Mouse (Mus musculus): ENCODE results near the gene Gins1.

DNA sequence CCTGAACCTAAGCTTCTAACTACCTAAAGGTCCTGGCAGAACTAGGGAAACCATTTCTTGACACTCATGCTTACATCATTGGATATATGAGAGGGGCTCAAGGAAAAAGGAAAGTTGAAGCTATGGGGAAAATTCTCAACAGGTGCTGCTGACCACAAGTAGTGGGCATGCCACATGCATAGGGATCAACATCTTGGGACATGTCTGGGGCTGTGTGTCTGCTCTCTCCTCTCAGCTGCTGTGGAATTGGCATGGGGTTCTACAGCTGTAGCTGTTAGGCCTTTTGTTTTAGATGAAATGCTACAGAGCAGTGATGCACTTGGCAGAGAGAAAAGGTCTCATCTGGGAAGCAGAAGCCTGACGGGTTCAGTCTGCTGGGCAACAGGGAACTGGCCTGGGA is 50.7 kb downstream of the Gins1 start:
- TF ChIP-seq POLR2A (IDR thresholded peaks at IDR 0.05; ENCODE audit: insufficient read depth, low read length) (no peak), CTCF (IDR thresholded peaks at IDR 0.05; ENCODE audit: low read depth, low read length) (no peak), EP300 (IDR thresholded peaks at IDR 0.05; ENCODE audit: insufficient read depth, low read depth, low read length) (no peak)
